Mouse (Mus musculus) cerebellum, adult 2 months (tissue): ENCODE results near the gene Olfr571.

Experiments used
- CTCF ChIP-seq: fragments of 200-500 bp; IDR thresholded peaks from 2 replicates; pipeline ENCODE4 v1.5.1; 2011; ENCODE audit warnings: low read depth, mild to moderate bottlenecking, control low read depth, low read length, moderate library complexity, borderline replicate concordance; ENCODE audit not compliant: insufficient read depth
- POLR2A ChIP-seq: fragments of 200-500 bp; IDR thresholded peaks from 2 replicates; pipeline ENCODE4 v1.6.1; 2011; ENCODE audit warnings: low read length, control low read depth, borderline replicate concordance; ENCODE audit not compliant: insufficient read depth

DNA sequence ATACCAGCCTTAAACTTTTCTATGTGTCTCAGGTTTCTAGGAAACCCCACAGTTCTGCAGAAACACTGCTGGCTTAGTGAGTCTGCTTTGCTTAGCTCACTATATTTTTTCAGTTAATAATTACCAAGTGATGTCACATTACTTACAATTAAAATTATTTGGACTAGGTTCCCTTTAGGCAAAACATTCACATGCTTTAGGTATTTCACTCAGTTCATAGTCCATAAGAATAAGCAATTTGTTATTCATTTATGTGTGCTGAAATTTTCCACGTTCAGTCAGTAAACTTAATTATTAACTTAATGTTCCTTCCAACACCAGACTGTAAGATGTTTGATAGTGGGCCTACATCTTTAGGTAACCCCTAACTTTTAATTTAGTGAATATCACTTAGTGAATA, 33.4 kb upstream of the Olfr571 start:
- TF ChIP-seq POLR2A (no peak), CTCF (no peak)
